Mouse (Mus musculus): Measurements from ENCODE around the gene Rere. TPM values are rescaled to one million over a fixed set of nuclear protein-coding genes. Genes with fewer than 3 reads are reported as not detected.

Gene Rere
- total RNA-seq, 1 experiment from 2014 or later, result 108 TPM

- no peak for DNase-seq
Measured at GRCm38 (mm10) chr4:150661886-150662285, 380.4 kb downstream of the Rere start.

GRCm38 (mm10) chr4:150663192-150663591 is 381.7 kb downstream of the Rere start:
- peak; percentile 61 for DNase-seq

- peak; percentile 50 for DNase-seq
Measured at GRCm38 (mm10) chr4:150664726-150665125, 383.3 kb downstream of the Rere start.

- no peak for DNase-seq
Measured at GRCm38 (mm10) chr4:150665806-150666205, 384.4 kb downstream of the Rere start.

Other genes starting within 250 kb of the Rere start
- gene Gpr157, start 194.3 kb upstream of the Rere start, total RNA-seq (2021), result 1.3 and 2.3 TPM in 2 replicates
- 0.30 and 0.48 TPM in 2 replicates for gene Slc2a5, start 162.4 kb upstream of the Rere start, total RNA-seq (2021)
- gene Slc2a7, start 132.7 kb upstream of the Rere start, total RNA-seq (2021), result not detected in 2 replicates
- 0.44 TPM in 1 of 2 replicates, not detected in the other for gene Car6, start 80.3 kb upstream of the Rere start, total RNA-seq (2021)
- 426 and 444 TPM in 2 replicates for gene Eno1, start 44.9 kb upstream of the Rere start, total RNA-seq (2021)